ENCODE assay signal across 16 mouse cellular contexts in genomic region chr13:103957175-103957940, GRCm38 (mm10). TPM values are rescaled to one million over a fixed set of nuclear protein-coding genes. Genes with fewer than 3 reads are reported as not detected.
A peak's percentile ranks its signal among the peaks of the same experiment; 100 is the strongest.
DNase-seq lines count a peak whose midpoint lies in the region; ATAC-seq lines count a peak whose summit lies in the region.
"Had no signal": no experiment of that assay in that cellular context is flagged by ENCODE, and none has a peak within 500 bp of the region (broad histone marks: within the 10 kb centered on the region; RNA-seq: fewer than 3 reads in every experiment).

No protein-coding gene starts in this region.

- H3K36me3 ChIP-seq in heart, embryonic 12.5 days = no peaks in the 10 kb centered on the region
- H3K36me3 ChIP-seq in heart, embryonic 11.5 days (ENCODE audit: control insufficient read depth, insufficient read depth, low read length) = no peaks in the 10 kb centered on the region
- no peaks in the 10 kb centered on the region for H3K36me3 ChIP-seq in intestine, embryonic 14.5 days (ENCODE audit: control insufficient read depth, insufficient read depth, low read length)
- no peaks in the 10 kb centered on the region for H3K36me3 ChIP-seq in stomach, embryonic 14.5 days (ENCODE audit: control insufficient read depth, insufficient read depth, low read length)
- H3K36me3 ChIP-seq: liver, embryonic 12.5 days; neural tube, embryonic 12.5 days had no signal

- H3K9ac ChIP-seq in heart, embryonic 12.5 days = no peak overlapping the region
- no peak overlapping the region for H3K9ac ChIP-seq in heart, embryonic 11.5 days (ENCODE audit: low read depth, low read length)
- no peak overlapping the region for H3K9ac ChIP-seq in intestine, embryonic 14.5 days (ENCODE audit: low read length)
- no peak overlapping the region for H3K9ac ChIP-seq in stomach, embryonic 14.5 days (replicated peaks; ENCODE audit: low read depth, low read length)
- H3K9ac ChIP-seq: liver, embryonic 12.5 days; neural tube, embryonic 12.5 days had no signal

- H3K27ac ChIP-seq in heart, embryonic 12.5 days (ENCODE audit: poor library complexity, severe bottlenecking) = 0 out of 2 replicates have a peak overlapping the region, but pooled peaks have one; percentile 12
- H3K27ac ChIP-seq in heart, embryonic 11.5 days (ENCODE audit: low read depth, low read length) = no peak overlapping the region
- no peak overlapping the region for H3K27ac ChIP-seq in intestine, embryonic 14.5 days (ENCODE audit: low read depth)
- H3K27ac ChIP-seq in stomach, embryonic 14.5 days (ENCODE audit: low read length) = no peak overlapping the region
- H3K27ac ChIP-seq: liver, embryonic 12.5 days; neural tube, embryonic 12.5 days had no signal

- 41% methylated on average over 8 of the region's 8 CpGs for WGBS in heart, embryonic 12.5 days
- 41% methylated on average over 8 of the region's 8 CpGs for WGBS in heart, embryonic 11.5 days (ENCODE audit: insufficient replicate concordance)
- 41% methylated on average over 8 of the region's 8 CpGs for WGBS in intestine, embryonic 14.5 days
- WGBS in stomach, embryonic 14.5 days = 49% methylated on average over 8 of the region's 8 CpGs

- peak; percentile 18 for DNase-seq in lung, postnatal 10 days
- no peak for DNase-seq in lung, postnatal 4 days
- DNase-seq in intestine, embryonic 14.5 days (ENCODE audit: low spot score) = no peak
- DNase-seq in MN1 (ENCODE audit: low spot score) = no peak
- DNase-seq: adrenal gland, postnatal 14 days; cerebellum, adult 11-12 months; gastrocnemius, postnatal 10 days; heart, postnatal 14 days had no signal

- no peak overlapping the region for H3K4me2 ChIP-seq in heart, embryonic 12.5 days
- no peak overlapping the region for H3K4me2 ChIP-seq in heart, embryonic 11.5 days
- H3K4me2 ChIP-seq in intestine, embryonic 14.5 days (ENCODE audit: low read length) = no peak overlapping the region
- H3K4me2 ChIP-seq in stomach, embryonic 14.5 days (replicated peaks; ENCODE audit: low read depth, low read length) = no peak overlapping the region
- H3K4me2 ChIP-seq: liver, embryonic 12.5 days; midbrain, embryonic 11.5 days; neural tube, embryonic 12.5 days had no signal

- peaks cover 8% of the 10 kb centered on the region for H3K4me1 ChIP-seq in heart, embryonic 12.5 days (replicated peaks)
- H3K4me1 ChIP-seq in heart, embryonic 11.5 days (ENCODE audit: control insufficient read depth, insufficient read depth, low read length) = peaks cover 6% of the 10 kb centered on the region; the same call in 1 of the 2 replicates
- H3K4me1 ChIP-seq in intestine, embryonic 14.5 days (replicated peaks; ENCODE audit: control insufficient read depth, insufficient read depth, low read length) = no peaks in the 10 kb centered on the region; the same call in 1 of the 2 replicates
- 0 out of 2 replicates have a peak, but pooled peaks cover 4% of the 10 kb centered on the region for H3K4me1 ChIP-seq in stomach, embryonic 14.5 days (ENCODE audit: control insufficient read depth, insufficient read depth, low read length)
- H3K4me1 ChIP-seq: liver, embryonic 12.5 days; neural tube, embryonic 12.5 days had no signal

- ATAC-seq in heart, embryonic 12.5 days (ENCODE audit: insufficient number of reproducible peaks, low FRiP score) = 0 out of 2 replicates have a peak, but pooled peaks have one; percentile 39
- no peak; the same call in 1 of the 2 replicates for ATAC-seq in heart, embryonic 11.5 days (replicated peaks; ENCODE audit: insufficient number of reproducible peaks, low FRiP score, low TSS enrichment)
- 0 out of 2 replicates have a peak, but pooled peaks have one; percentile 56 for ATAC-seq in intestine, embryonic 14.5 days (replicated peaks; ENCODE audit: low FRiP score, low TSS enrichment, low read depth)
- peak; percentile 69 for ATAC-seq in stomach, embryonic 14.5 days (ENCODE audit: insufficient number of reproducible peaks, insufficient read depth, low FRiP score, low read depth)
- ATAC-seq in megakaryocyte, adult 5-6 weeks (ENCODE audit: poor library complexity, severe bottlenecking) = no peak
- ATAC-seq: liver, embryonic 12.5 days had no signal

- H3K9me3 ChIP-seq in heart, embryonic 12.5 days (replicated peaks) = no peaks in the 10 kb centered on the region
- H3K9me3 ChIP-seq in heart, embryonic 11.5 days (replicated peaks; ENCODE audit: control insufficient read depth, low read length) = no peaks in the 10 kb centered on the region
- no peaks in the 10 kb centered on the region for H3K9me3 ChIP-seq in intestine, embryonic 14.5 days (ENCODE audit: control insufficient read depth, low read length)
- H3K9me3 ChIP-seq in stomach, embryonic 14.5 days (ENCODE audit: control insufficient read depth, low read depth, low read length) = no peaks in the 10 kb centered on the region
- H3K9me3 ChIP-seq: liver, embryonic 12.5 days; neural tube, embryonic 12.5 days had no signal

- no peaks in the 10 kb centered on the region for H3K27me3 ChIP-seq in heart, embryonic 12.5 days (replicated peaks)
- H3K27me3 ChIP-seq in heart, embryonic 11.5 days (ENCODE audit: control insufficient read depth, insufficient read depth, low read length) = no peaks in the 10 kb centered on the region
- no peaks in the 10 kb centered on the region for H3K27me3 ChIP-seq in intestine, embryonic 14.5 days (replicated peaks; ENCODE audit: control insufficient read depth, insufficient read depth, low read length)
- no peaks in the 10 kb centered on the region for H3K27me3 ChIP-seq in stomach, embryonic 14.5 days (ENCODE audit: control insufficient read depth, insufficient read depth, low read length)
- H3K27me3 ChIP-seq: liver, embryonic 12.5 days; neural tube, embryonic 12.5 days had no signal

- no peak overlapping the region for H3K4me3 ChIP-seq in heart, embryonic 12.5 days
- H3K4me3 ChIP-seq in heart, embryonic 11.5 days (ENCODE audit: low read depth, low read length) = no peak overlapping the region
- H3K4me3 ChIP-seq in intestine, embryonic 14.5 days (ENCODE audit: low read depth, low read length) = no peak overlapping the region
- H3K4me3 ChIP-seq in stomach, embryonic 14.5 days (ENCODE audit: low read depth, low read length) = no peak overlapping the region
- H3K4me3 ChIP-seq: erythroblast, embryonic 14.5 days; liver, embryonic 12.5 days; neural tube, embryonic 12.5 days had no signal

RNA-seq across cellular contexts. Expression of gene Erbin, which starts 37.0 kb away (rescaled TPM):
- polyA plus RNA-seq in heart, embryonic 12.5 days (2016; fragmentation: Nextera tagmentation; extraction: Ambion mirVana) = 18.3 and 21.4 TPM in 2 replicates
- polyA plus RNA-seq in heart, embryonic 11.5 days (2014; fragmentation: Nextera tagmentation; extraction: Ambion mirVana) = 19.5 and 20.3 TPM in 2 replicates
- polyA plus RNA-seq in intestine, embryonic 14.5 days (2014; fragmentation: Nextera tagmentation; extraction: Ambion mirVana) = 32.1 and 32.6 TPM in 2 replicates
- 39.8 and 41.3 TPM in 2 replicates for polyA plus RNA-seq in stomach, embryonic 14.5 days (2014; fragmentation: Nextera tagmentation; extraction: Ambion mirVana)
- total RNA-seq in megakaryocyte, adult 5-6 weeks (2015) = 85.4 and 98.6 TPM in 2 replicates
- total RNA-seq in megakaryocyte, adult 5-6 weeks (2017) = 84.8 and 96.9 TPM in 2 replicates

Comparison
In these comparisons a context has a peak if more than half of its experiments do, and no peak if none do; other contexts are left out.
1. ATAC-seq: peak in heart, embryonic 12.5 days (single experiment), intestine, embryonic 14.5 days (single experiment) and stomach, embryonic 14.5 days (single experiment); none in heart, embryonic 11.5 days (single experiment) and megakaryocyte, adult 5-6 weeks (single experiment).